Mouse (Mus musculus): ENCODE results near the gene Slc16a4. TPM values are rescaled to one million over a fixed set of nuclear protein-coding genes. Genes with fewer than 3 reads are reported as not detected.

Slc16a4 gene
- 0.49 and 0.73 TPM in 2 replicates for polyA plus RNA-seq (2015; fragmentation: Nextera tagmentation; extraction: Ambion mirVana)

DNA sequence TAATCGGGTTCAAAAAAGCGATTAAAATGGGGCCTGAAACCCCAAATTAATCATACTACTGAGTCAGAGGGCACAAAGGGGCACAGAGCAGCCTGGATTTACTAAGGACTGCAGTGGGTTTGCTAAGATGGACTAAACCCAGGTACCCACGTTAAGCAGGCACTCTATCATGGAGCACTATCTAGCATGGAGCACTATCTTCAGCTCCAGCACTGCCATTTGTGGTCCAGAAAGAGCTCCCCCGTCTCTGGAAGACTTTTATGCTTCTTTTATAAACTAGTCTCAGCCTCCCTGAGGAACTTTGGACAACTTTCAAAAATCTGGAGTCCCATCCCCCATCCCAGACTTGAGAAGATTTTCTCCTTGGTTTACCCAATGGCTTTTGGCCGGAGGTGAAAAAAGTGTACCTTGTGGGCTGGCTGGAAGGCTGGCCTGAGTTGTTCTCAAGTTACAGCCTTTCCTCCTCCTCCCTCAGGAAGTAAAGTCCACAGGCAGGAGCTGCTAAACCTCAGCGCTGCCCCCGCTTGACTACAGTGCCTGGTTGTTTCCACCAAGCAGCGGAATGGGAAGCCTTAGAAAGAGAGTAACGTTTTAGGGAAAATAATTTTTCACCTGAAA lies at the start of gene Slc16a4:
Slc16a4 (plus strand) TSS at position 467 of the 618 bp plus-strand sequence.
- TF ChIP-seq CTCF (IDR thresholded peaks at IDR 0.05), result no peak
- no peak for TF ChIP-seq EP300 (IDR thresholded peaks at IDR 0.05)
- no peak within 1 kb of the TSS for H3K9ac ChIP-seq (replicated peaks; ENCODE audit: low read depth)
- peak; percentile 74 for DNase-seq (ENCODE audit: low spot score)

DNA sequence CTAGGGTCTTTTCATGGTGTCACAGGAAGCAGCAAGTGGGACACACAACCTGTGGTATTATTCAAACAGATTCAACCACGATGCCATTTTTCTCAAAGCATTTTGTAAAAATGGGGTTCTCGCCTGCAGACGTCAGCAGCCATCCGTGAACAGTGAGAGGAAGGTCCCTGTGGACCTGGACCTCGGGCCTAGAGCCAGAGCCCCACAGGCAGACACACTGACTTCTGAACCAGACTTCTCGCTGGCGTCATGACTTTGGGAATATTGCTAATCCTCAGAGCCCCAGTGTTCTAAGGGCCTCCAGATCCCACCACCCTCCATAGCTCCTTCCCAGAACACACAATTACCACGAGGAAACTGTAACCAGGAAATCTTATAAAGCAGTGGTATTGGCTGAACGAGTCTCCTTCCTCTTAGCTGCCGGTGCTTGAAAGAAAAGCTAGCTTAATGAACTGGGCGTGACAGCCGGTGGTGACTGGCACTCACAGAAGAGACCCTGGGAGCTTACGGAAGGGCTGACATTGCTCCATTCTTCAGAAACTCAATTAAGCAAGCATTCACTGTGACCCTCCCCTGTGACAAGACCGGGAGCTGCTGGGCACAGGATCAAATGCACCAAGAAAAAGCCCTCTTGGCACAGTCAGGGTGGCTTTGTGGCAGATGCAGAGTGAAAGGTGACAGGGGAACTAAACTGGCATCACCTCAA lies 49.5 kb upstream of the Slc16a4 start:
- no peak overlapping the region for H3K27ac ChIP-seq (ENCODE audit: low read length)
- H3K9ac ChIP-seq (replicated peaks; ENCODE audit: low read depth), result no peak overlapping the region
- DNase-seq (ENCODE audit: low spot score), result peak; percentile 12
- H3K27me3 ChIP-seq (replicated peaks; ENCODE audit: insufficient read depth, low read length), result no peaks in the 10 kb centered on the region
- H3K36me3 ChIP-seq (ENCODE audit: insufficient read depth, low read length), result no peaks in the 10 kb centered on the region
- no peak for ATAC-seq
- no peak overlapping the region for H3K4me2 ChIP-seq (replicated peaks; ENCODE audit: low read depth, low read length)
- H3K4me3 ChIP-seq (ENCODE audit: low read depth, low read length), result no peak overlapping the region
- no peaks in the 10 kb centered on the region for H3K4me1 ChIP-seq (ENCODE audit: insufficient read depth, low read depth, low read length)
- no peak for TF ChIP-seq EP300 (IDR thresholded peaks at IDR 0.05)
- no peak for TF ChIP-seq CTCF (IDR thresholded peaks at IDR 0.05)
- 51% methylated on average over 14 of the region's 14 CpGs for WGBS
- no peaks in the 10 kb centered on the region for H3K9me3 ChIP-seq (ENCODE audit: low read length)

More for the DNA sequence above, at the start of gene Slc16a4:
- WGBS, result 22% methylated on average over 9 of the region's 9 CpGs
- Histone ChIP-seq H3K4me3 (ENCODE audit: low read depth, low read length) (no peak within 1 kb of the TSS), H3K4me2 (replicated peaks; ENCODE audit: low read depth, low read length) (peak within 1 kb of the TSS; percentile 6; the same call in 1 of the 2 replicates), H3K36me3 (ENCODE audit: insufficient read depth, low read length) (no peaks in the 10 kb centered on the region), H3K27ac (ENCODE audit: low read length) (no peak within 1 kb of the TSS), H3K9me3 (ENCODE audit: low read length) (no peaks in the 10 kb centered on the region), H3K4me1 (ENCODE audit: insufficient read depth, low read depth, low read length) (no peaks in the 10 kb centered on the region), H3K27me3 (replicated peaks; ENCODE audit: insufficient read depth, low read length) (no peaks in the 10 kb centered on the region)
- ATAC-seq, result peak; percentile 75

- H3K27me3 ChIP-seq (replicated peaks; ENCODE audit: insufficient read depth, low read length), result no peaks in the 10 kb centered on the region
- H3K4me2 ChIP-seq (replicated peaks; ENCODE audit: low read depth, low read length), result no peak overlapping the region
- WGBS, result 80% methylated on average over 6 of the region's 6 CpGs
- H3K27ac ChIP-seq (ENCODE audit: low read length), result no peak overlapping the region
- DNase-seq (ENCODE audit: low spot score), result no peak
- H3K9ac ChIP-seq (replicated peaks; ENCODE audit: low read depth), result no peak overlapping the region
- TF ChIP-seq EP300 (IDR thresholded peaks at IDR 0.05) (no peak), CTCF (IDR thresholded peaks at IDR 0.05) (no peak)
- H3K9me3 ChIP-seq (ENCODE audit: low read length), result no peaks in the 10 kb centered on the region
- H3K4me1 ChIP-seq (ENCODE audit: insufficient read depth, low read depth, low read length), result no peaks in the 10 kb centered on the region
- no peaks in the 10 kb centered on the region for H3K36me3 ChIP-seq (ENCODE audit: insufficient read depth, low read length)
- H3K4me3 ChIP-seq (ENCODE audit: low read depth, low read length), result no peak overlapping the region
- ATAC-seq, result no peak
These were observed 44.2 kb upstream of the Slc16a4 start for GRCm38 (mm10) chr3:107246876-107247275.

- Histone ChIP-seq H3K4me2 (replicated peaks; ENCODE audit: low read depth, low read length) (no peak overlapping the region), H3K4me3 (ENCODE audit: low read depth, low read length) (no peak overlapping the region), H3K27me3 (replicated peaks; ENCODE audit: insufficient read depth, low read length) (no peaks in the 10 kb centered on the region), H3K27ac (ENCODE audit: low read length) (no peak overlapping the region), H3K36me3 (ENCODE audit: insufficient read depth, low read length) (no peaks in the 10 kb centered on the region), H3K4me1 (ENCODE audit: insufficient read depth, low read depth, low read length) (peaks cover 4% of the 10 kb centered on the region; the same call in 1 of the 2 replicates), H3K9me3 (ENCODE audit: low read length) (no peaks in the 10 kb centered on the region), H3K9ac (replicated peaks; ENCODE audit: low read depth) (no peak overlapping the region)
- WGBS, result 61% methylated on average over 3 of the region's 3 CpGs
- no peak for DNase-seq (ENCODE audit: low spot score)
- no peak for TF ChIP-seq EP300 (IDR thresholded peaks at IDR 0.05)
- TF ChIP-seq CTCF (IDR thresholded peaks at IDR 0.05), result no peak
- no peak for ATAC-seq
These were observed 42.0 kb upstream of the Slc16a4 start for GRCm38 (mm10) chr3:107249042-107249441.

DNA sequence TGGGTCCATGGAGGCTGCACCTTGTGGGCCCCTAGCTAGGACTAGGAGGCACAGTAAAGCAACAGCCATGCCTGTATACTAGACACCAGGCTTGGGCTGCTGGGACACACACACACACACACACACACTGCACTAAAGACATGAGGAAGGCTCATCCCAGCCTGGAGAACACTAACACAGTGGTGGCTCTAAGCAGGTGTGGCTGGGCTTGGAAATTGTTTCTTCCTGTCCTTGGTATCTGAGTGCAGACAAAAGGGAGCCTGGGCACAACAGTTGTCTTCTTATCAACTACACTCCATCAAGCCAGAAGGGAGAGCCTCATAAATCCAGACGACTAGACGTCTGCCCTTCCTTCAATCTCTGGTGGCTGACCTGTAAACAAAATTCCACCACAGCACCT lies 40.7 kb upstream of the Slc16a4 start:
- Histone ChIP-seq H3K4me1 (ENCODE audit: insufficient read depth, low read depth, low read length) (peaks cover 4% of the 10 kb centered on the region; the same call in 1 of the 2 replicates), H3K9ac (replicated peaks; ENCODE audit: low read depth) (no peak overlapping the region), H3K27ac (ENCODE audit: low read length) (no peak overlapping the region), H3K4me2 (replicated peaks; ENCODE audit: low read depth, low read length) (no peak overlapping the region), H3K9me3 (ENCODE audit: low read length) (no peaks in the 10 kb centered on the region), H3K27me3 (replicated peaks; ENCODE audit: insufficient read depth, low read length) (no peaks in the 10 kb centered on the region), H3K4me3 (ENCODE audit: low read depth, low read length) (no peak overlapping the region), H3K36me3 (ENCODE audit: insufficient read depth, low read length) (no peaks in the 10 kb centered on the region)
- ATAC-seq (peak; percentile 36), DNase-seq (ENCODE audit: low spot score) (no peak)
- WGBS, result 16% methylated on average over 2 of the region's 2 CpGs
- no peak for TF ChIP-seq CTCF (IDR thresholded peaks at IDR 0.05)
- peak; percentile 58 for TF ChIP-seq EP300 (IDR thresholded peaks at IDR 0.05)

DNA sequence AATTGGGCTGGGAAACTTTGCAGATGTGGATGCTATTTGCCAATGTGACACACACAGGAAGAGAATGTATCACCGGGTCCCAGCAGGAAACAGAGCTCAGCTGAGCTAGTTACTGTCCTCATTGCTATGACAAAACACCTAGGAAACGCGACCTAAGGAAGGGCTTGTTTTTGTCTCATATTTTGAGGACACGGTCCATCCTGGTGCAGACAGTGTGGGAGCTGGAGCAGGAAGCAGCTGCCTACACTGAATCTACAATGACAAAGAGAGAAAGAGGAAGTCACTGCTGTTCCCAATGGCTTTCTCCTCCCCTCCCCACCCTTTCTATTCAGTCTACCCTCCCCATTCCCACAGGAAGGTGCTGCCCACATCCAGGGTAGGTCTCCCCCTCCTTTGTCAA lies 39.0 kb upstream of the Slc16a4 start:
- Histone ChIP-seq H3K27ac (ENCODE audit: low read length) (no peak overlapping the region), H3K4me1 (ENCODE audit: insufficient read depth, low read depth, low read length) (peaks cover 4% of the 10 kb centered on the region; the same call in 1 of the 2 replicates), H3K4me3 (ENCODE audit: low read depth, low read length) (no peak overlapping the region), H3K9ac (replicated peaks; ENCODE audit: low read depth) (no peak overlapping the region), H3K36me3 (ENCODE audit: insufficient read depth, low read length) (no peaks in the 10 kb centered on the region), H3K9me3 (ENCODE audit: low read length) (no peaks in the 10 kb centered on the region), H3K27me3 (replicated peaks; ENCODE audit: insufficient read depth, low read length) (no peaks in the 10 kb centered on the region), H3K4me2 (replicated peaks; ENCODE audit: low read depth, low read length) (no peak overlapping the region)
- ATAC-seq (peak; percentile 92), DNase-seq (ENCODE audit: low spot score) (peak; percentile 60)
- TF ChIP-seq EP300 (IDR thresholded peaks at IDR 0.05) (peak; percentile 49; the same call in 1 of the 2 replicates), CTCF (IDR thresholded peaks at IDR 0.05) (no peak)
- 56% methylated on average over 4 of the region's 4 CpGs for WGBS

Data from lung, postnatal 0 days (tissue).